Mouse (Mus musculus): Measurements from ENCODE around the gene Dstn. TPM values are rescaled to one million over a fixed set of nuclear protein-coding genes. Genes with fewer than 3 reads are reported as not detected.
A peak's percentile ranks its signal among the peaks of the same experiment; 100 is the strongest.

Gene Dstn
- total and polyA plus RNA-seq, 2 experiments = 27.5 to 252 TPM

DNA sequence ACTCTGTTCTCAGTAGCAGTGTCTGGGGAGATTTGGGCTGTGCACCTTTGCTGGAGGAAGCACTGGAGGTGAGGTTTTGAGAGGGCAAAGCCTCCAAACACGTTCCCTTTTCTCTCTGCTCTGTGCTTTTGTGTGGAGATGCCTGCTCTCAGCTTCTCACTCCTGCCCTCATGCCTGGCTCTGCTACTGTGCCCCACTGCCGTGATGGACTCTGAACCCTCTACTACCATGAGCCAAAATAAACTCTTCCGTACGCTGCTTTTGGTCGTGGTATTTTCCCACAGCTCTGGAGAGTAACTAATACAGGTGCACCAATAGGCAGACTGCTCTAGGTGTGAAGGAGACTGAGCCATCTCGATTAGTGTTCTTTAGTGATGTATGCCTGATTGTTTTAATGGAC is 35.8 kb upstream of the Dstn start:
- peak; percentile 74 for DNase-seq (ENCODE audit: extremely low read depth, low read depth, low spot score)
- no peak for TF ChIP-seq CTCF (IDR thresholded peaks at IDR 0.05; ENCODE audit: low read depth, low read length)
- TF ChIP-seq POLR2A (IDR thresholded peaks at IDR 0.05; ENCODE audit: extremely low read depth, insufficient read depth, low read length) = no peak
- H3K4me3 ChIP-seq (ENCODE audit: insufficient read depth, low read depth, low read length) = no peak overlapping the region
- H3K4me1 ChIP-seq (ENCODE audit: control insufficient read depth, insufficient read depth, low read length) = peaks cover 8% of the 10 kb centered on the region
- no peaks in the 10 kb centered on the region for H3K36me3 ChIP-seq (ENCODE audit: control insufficient read depth, insufficient read depth, low read length)
- H3K79me2 ChIP-seq (ENCODE audit: control insufficient read depth, insufficient read depth, low read length) = no peaks in the 10 kb centered on the region
- no peaks in the 10 kb centered on the region for H3K27me3 ChIP-seq (ENCODE audit: control insufficient read depth, insufficient read depth, low read length)
- H3K27ac ChIP-seq (replicated peaks; ENCODE audit: insufficient read depth, low read depth, low read length) = no peak overlapping the region
- 44% methylated on average over 6 of the region's 6 CpGs for WGBS
- H3K9ac ChIP-seq (ENCODE audit: low read depth, low read length) = no peak overlapping the region

DNA sequence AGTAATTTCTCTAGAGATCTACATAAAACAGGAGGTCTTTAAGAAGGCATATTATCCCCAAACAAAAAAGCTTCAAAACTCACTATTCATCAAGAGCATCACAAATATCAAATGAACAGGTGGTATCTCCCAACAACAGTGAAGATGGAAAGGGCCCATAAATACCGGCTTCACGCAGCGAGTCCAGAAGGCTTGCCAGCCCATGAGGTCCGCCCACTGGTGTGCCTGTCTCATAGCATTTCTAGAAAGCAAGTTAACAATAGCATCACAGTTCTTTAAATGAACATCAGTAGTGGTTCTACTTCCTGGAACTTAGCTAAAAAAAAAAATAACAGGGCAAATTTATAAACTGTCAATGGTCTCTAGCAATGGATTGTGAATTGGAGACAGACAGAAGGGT is 33.1 kb upstream of the Dstn start:
- no peaks in the 10 kb centered on the region for H3K79me2 ChIP-seq (ENCODE audit: control insufficient read depth, insufficient read depth, low read length)
- no peak overlapping the region for H3K9ac ChIP-seq (ENCODE audit: low read depth, low read length)
- no peak for TF ChIP-seq CTCF (IDR thresholded peaks at IDR 0.05; ENCODE audit: low read depth, low read length)
- no peak for TF ChIP-seq POLR2A (IDR thresholded peaks at IDR 0.05; ENCODE audit: extremely low read depth, insufficient read depth, low read length)
- H3K27me3 ChIP-seq (ENCODE audit: control insufficient read depth, insufficient read depth, low read length) = no peaks in the 10 kb centered on the region
- no peak overlapping the region for H3K27ac ChIP-seq (replicated peaks; ENCODE audit: insufficient read depth, low read depth, low read length)
- no peak for DNase-seq (ENCODE audit: extremely low read depth, low read depth, low spot score)
- no peaks in the 10 kb centered on the region for H3K4me1 ChIP-seq (ENCODE audit: control insufficient read depth, insufficient read depth, low read length)
- no peak overlapping the region for H3K4me3 ChIP-seq (ENCODE audit: insufficient read depth, low read depth, low read length)
- H3K36me3 ChIP-seq (ENCODE audit: control insufficient read depth, insufficient read depth, low read length) = no peaks in the 10 kb centered on the region
- WGBS = 95% methylated on average over 4 of the region's 4 CpGs

DNA sequence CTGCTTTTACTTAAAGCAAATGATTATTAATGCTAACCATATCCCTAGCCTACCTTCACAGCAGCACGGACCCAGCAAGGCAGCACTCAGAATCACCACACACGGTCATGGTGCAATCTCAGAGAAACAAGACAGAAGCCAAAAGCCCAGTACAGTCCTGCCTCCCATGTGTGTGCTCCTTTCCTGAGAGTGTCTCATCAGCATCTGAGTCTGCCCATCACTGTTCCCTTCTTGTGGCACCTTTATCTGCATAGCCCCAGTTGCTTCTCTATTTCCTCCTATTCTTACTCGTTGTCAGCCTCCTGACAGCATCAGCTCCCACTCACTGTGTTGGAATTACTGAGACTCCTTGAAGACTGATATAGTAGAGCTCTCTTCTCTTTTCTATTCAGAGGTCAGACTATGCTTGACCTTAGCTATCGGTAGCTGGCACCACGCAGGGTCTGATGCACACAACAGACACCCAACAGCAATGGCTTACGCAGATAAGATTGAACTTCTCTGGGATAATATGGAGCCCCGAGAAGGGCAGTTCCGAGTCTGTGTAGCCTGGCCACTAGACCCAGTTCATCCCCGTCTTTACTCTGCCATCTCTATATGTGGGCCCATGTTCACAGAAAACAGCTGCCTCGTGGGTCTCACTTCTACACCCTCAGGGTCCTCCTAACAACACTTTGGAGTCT is 32.4 kb upstream of the Dstn start:
- H3K4me3 ChIP-seq (ENCODE audit: insufficient read depth, low read depth, low read length) = no peak overlapping the region
- no peak for TF ChIP-seq POLR2A (IDR thresholded peaks at IDR 0.05; ENCODE audit: extremely low read depth, insufficient read depth, low read length)
- 84% methylated on average over 10 of the region's 10 CpGs for WGBS
- no peak overlapping the region for H3K9ac ChIP-seq (ENCODE audit: low read depth, low read length)
- no peaks in the 10 kb centered on the region for H3K4me1 ChIP-seq (ENCODE audit: control insufficient read depth, insufficient read depth, low read length)
- H3K27ac ChIP-seq (replicated peaks; ENCODE audit: insufficient read depth, low read depth, low read length) = no peak overlapping the region
- no peaks in the 10 kb centered on the region for H3K79me2 ChIP-seq (ENCODE audit: control insufficient read depth, insufficient read depth, low read length)
- no peaks in the 10 kb centered on the region for H3K27me3 ChIP-seq (ENCODE audit: control insufficient read depth, insufficient read depth, low read length)
- DNase-seq (ENCODE audit: extremely low read depth, low read depth, low spot score) = no peak
- no peaks in the 10 kb centered on the region for H3K36me3 ChIP-seq (ENCODE audit: control insufficient read depth, insufficient read depth, low read length)

DNA sequence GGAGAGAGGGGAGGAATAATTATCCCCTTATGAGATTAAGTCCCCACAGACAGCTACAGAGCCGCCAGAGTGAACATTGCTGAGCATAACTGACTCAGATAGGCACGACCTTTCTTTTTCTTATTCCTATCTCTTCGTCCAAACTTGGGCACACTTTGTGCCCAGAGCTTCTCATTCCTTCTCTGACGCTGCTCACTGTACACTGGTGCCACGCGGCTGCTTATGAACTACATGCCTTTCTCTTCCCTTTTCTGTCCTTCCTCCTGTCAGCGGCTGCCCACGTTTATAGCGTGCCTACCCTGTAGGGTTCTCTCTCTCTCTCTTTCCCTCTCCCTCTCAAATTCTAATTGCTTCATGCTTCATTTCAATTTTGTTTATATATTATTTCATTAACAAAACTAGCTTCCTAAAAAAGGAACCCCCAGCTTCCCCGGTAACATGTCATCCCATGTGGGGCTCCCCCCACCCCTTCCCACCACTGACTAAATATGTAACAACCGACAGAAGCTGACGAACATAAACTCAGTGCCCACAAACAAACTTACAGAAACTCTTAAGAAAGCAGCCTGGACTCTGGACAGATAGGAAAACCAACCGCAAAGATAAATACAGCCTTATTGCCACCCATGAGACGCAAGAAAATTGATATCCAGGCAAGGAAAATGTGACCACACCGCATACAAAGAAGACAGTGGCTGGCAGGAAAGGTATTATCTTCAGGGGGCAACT is 25.8 kb upstream of the Dstn start:
- H3K4me3 ChIP-seq (ENCODE audit: insufficient read depth, low read depth, low read length) = no peak overlapping the region
- no peak for TF ChIP-seq POLR2A (IDR thresholded peaks at IDR 0.05; ENCODE audit: extremely low read depth, insufficient read depth, low read length)
- no peak for TF ChIP-seq CTCF (IDR thresholded peaks at IDR 0.05; ENCODE audit: low read depth, low read length)
- H3K27me3 ChIP-seq (ENCODE audit: control insufficient read depth, insufficient read depth, low read length) = no peaks in the 10 kb centered on the region
- H3K36me3 ChIP-seq (ENCODE audit: control insufficient read depth, insufficient read depth, low read length) = no peaks in the 10 kb centered on the region
- no peaks in the 10 kb centered on the region for H3K79me2 ChIP-seq (ENCODE audit: control insufficient read depth, insufficient read depth, low read length)
- no peak overlapping the region for H3K27ac ChIP-seq (replicated peaks; ENCODE audit: insufficient read depth, low read depth, low read length)
- no peak for DNase-seq (ENCODE audit: extremely low read depth, low read depth, low spot score)
- H3K4me1 ChIP-seq (ENCODE audit: control insufficient read depth, insufficient read depth, low read length) = no peaks in the 10 kb centered on the region
- no peak overlapping the region for H3K9ac ChIP-seq (ENCODE audit: low read depth, low read length)
- WGBS = 82% methylated on average over 15 of the region's 15 CpGs

DNA sequence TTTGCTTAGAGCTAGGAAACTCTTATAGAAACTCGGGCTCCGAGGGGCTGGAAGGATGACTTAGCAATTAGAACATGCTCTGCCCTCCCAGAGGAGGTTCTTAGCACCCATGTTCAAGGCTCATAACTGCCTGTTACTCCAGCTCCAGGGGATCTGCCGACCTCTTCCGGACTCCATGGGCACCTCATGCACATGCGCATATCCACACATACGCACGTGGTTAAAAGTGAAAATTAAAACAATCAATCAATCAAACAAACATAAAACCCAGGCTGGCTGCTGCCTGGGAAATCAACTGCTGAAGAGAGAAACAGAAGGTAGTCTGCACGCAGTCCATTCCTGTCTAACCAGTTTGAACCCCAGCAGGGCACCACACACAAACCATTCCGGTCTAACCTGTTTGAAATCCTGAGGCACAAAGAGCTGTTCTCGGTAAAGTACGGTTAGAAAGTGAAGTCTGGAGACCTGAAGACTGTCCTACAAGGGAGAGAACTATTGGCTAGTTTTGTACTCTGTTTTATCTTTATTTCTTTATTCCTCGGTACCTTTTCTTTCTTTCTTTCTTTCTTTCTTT is 25.2 kb upstream of the Dstn start:
- H3K27me3 ChIP-seq (ENCODE audit: control insufficient read depth, insufficient read depth, low read length) = no peaks in the 10 kb centered on the region
- H3K4me1 ChIP-seq (ENCODE audit: control insufficient read depth, insufficient read depth, low read length) = no peaks in the 10 kb centered on the region
- no peak overlapping the region for H3K9ac ChIP-seq (ENCODE audit: low read depth, low read length)
- no peak overlapping the region for H3K27ac ChIP-seq (replicated peaks; ENCODE audit: insufficient read depth, low read depth, low read length)
- 36% methylated on average over 12 of the region's 12 CpGs for WGBS
- no peak overlapping the region for H3K4me3 ChIP-seq (ENCODE audit: insufficient read depth, low read depth, low read length)
- no peaks in the 10 kb centered on the region for H3K79me2 ChIP-seq (ENCODE audit: control insufficient read depth, insufficient read depth, low read length)
- peak; percentile 58 for DNase-seq (ENCODE audit: extremely low read depth, low read depth, low spot score)
- no peaks in the 10 kb centered on the region for H3K36me3 ChIP-seq (ENCODE audit: control insufficient read depth, insufficient read depth, low read length)
- no peak for TF ChIP-seq POLR2A (IDR thresholded peaks at IDR 0.05; ENCODE audit: extremely low read depth, insufficient read depth, low read length)
- TF ChIP-seq CTCF (IDR thresholded peaks at IDR 0.05; ENCODE audit: low read depth, low read length) = no peak
